Mouse (Mus musculus) liver, embryonic 12.5 days (tissue): Measurements from ENCODE around the gene Gm49378. TPM values are rescaled to one million over a fixed set of nuclear protein-coding genes. Genes with fewer than 3 reads are reported as not detected.

ENCODE experiments used
- ATAC-seq: fragments of 200-750 bp; cut with Nextera tagmentation; 2 replicates; pipeline ENCODE4 v1.8.0; 2017; ENCODE audit warnings: moderate number of reproducible peaks, mild to moderate bottlenecking, moderate library complexity
- H3K27ac ChIP-seq: fragments of 300-500 bp; sonication (generic); 2 replicates; pipeline ENCODE4 v1.5.1; 2016; ENCODE audit warnings: mild to moderate bottlenecking
- H3K27me3 ChIP-seq: fragments of 300-500 bp; sonication (generic); replicated peaks from 2 replicates; pipeline ENCODE4 v1.6.1; 2016; ENCODE audit warnings: mild to moderate bottlenecking, moderate library complexity
- H3K36me3 ChIP-seq: fragments of 300-500 bp; sonication (generic); 2 replicates; pipeline ENCODE4 v1.6.1; 2016; ENCODE audit warnings: mild to moderate bottlenecking, moderate library complexity
- H3K4me1 ChIP-seq: fragments of 300-500 bp; sonication (generic); 2 replicates; pipeline ENCODE4 v1.6.1; 2016
- H3K4me2 ChIP-seq: fragments of 300-500 bp; sonication (generic); 2 replicates; pipeline ENCODE4 v1.6.1; 2016; ENCODE audit warnings: mild to moderate bottlenecking, moderate library complexity
- H3K4me3 ChIP-seq: fragments of 300-500 bp; sonication (generic); 2 replicates; pipeline ENCODE4 v1.5.1; 2016; ENCODE audit warnings: mild to moderate bottlenecking, moderate library complexity
- H3K9ac ChIP-seq: fragments of 300-500 bp; sonication (generic); 2 replicates; pipeline ENCODE4 v1.6.1; 2016; ENCODE audit warnings: mild to moderate bottlenecking, moderate library complexity
- H3K9me3 ChIP-seq: fragments of 300-500 bp; sonication (generic); replicated peaks from 2 replicates; pipeline ENCODE4 v1.6.1; 2016; ENCODE audit warnings: mild to moderate bottlenecking, moderate library complexity
- WGBS: fragments of 180-500 bp; shearing (Covaris S2); methylation state at CpG from one replicate; pipeline ENCODE4 v1.1.7; 2016; ENCODE audit not compliant: insufficient replicate concordance; 5-methylcytosine and 5-hydroxymethylcytosine counted together
- polyA plus RNA-seq: library from polyadenylated mRNA; unstranded; fragments of >200 nt; fragmentation: Nextera tagmentation; extraction: Ambion mirVana; gene quantifications from 2 replicates; pipeline ENCODE4 v1.2.1, GENCODE M21; 2016

Gene Gm49378
- polyA plus RNA-seq, 1 experiment from 2014 or later: 1.8 TPM

GRCm38 (mm10) chr14:55651528-55651927 lies 13.8 kb upstream of the Gm49378 start:
- 77% methylated on average over 7 of the region's 7 CpGs for WGBS
- no peak overlapping the region for H3K27ac ChIP-seq
- H3K36me3 ChIP-seq: peaks cover 8% of the 10 kb centered on the region
- H3K4me2 ChIP-seq: no peak overlapping the region
- H3K27me3 ChIP-seq: no peaks in the 10 kb centered on the region; the same call in none of the 2 replicates
- peaks cover 2% of the 10 kb centered on the region for H3K4me1 ChIP-seq
- no peak overlapping the region for H3K9ac ChIP-seq
- no peaks in the 10 kb centered on the region for H3K9me3 ChIP-seq
- ATAC-seq: no peak
- no peak overlapping the region for H3K4me3 ChIP-seq

- H3K36me3 ChIP-seq: peaks cover 17% of the 10 kb centered on the region
- no peak within 1 kb of the TSS for H3K27ac ChIP-seq
- H3K9me3 ChIP-seq: no peaks in the 10 kb centered on the region
- no peaks in the 10 kb centered on the region; the same call in none of the 2 replicates for H3K27me3 ChIP-seq
- no peak for ATAC-seq
- WGBS: 76% methylated on average over 2 of the region's 2 CpGs
- H3K4me2 ChIP-seq: no peak within 1 kb of the TSS
- H3K9ac ChIP-seq: no peak within 1 kb of the TSS
- H3K4me3 ChIP-seq: no peak within 1 kb of the TSS
- peaks cover 17% of the 10 kb centered on the region for H3K4me1 ChIP-seq
Observed at GRCm38 (mm10) chr14:55649884-55650283, 12.2 kb upstream of the Gm49378 start, which contains the start of gene Tssk4. Gene Tssk4 (plus strand): TSS chr14:55650184.

- Histone ChIP-seq H3K27me3 (no peaks in the 10 kb centered on the region), H3K9me3 (no peaks in the 10 kb centered on the region), H3K4me3 (peak overlapping the region; percentile 94), H3K9ac (peak overlapping the region; percentile 89), H3K4me1 (peaks cover 42% of the 10 kb centered on the region), H3K4me2 (peak overlapping the region; percentile 94), H3K36me3 (peaks cover 42% of the 10 kb centered on the region), H3K27ac (peak overlapping the region; percentile 91)
- no peak for ATAC-seq
- WGBS: 22% methylated on average over 17 of the region's 17 CpGs
Observed at GRCm38 (mm10) chr14:55644261-55644888, 6.7 kb upstream of the Gm49378 start.

GRCm38 (mm10) chr14:55643060-55643907 lies 5.6 kb upstream of the Gm49378 start, which contains the start of gene Tm9sf1:
Gene Tm9sf1 (minus strand): TSS chr14:55643806.
- H3K4me3 ChIP-seq: peak within 1 kb of the TSS; percentile 94
- under 1% methylated on average over 89 of the region's 89 CpGs for WGBS

GRCm38 (mm10) chr14:55642679-55643059 lies 5.0 kb upstream of the Gm49378 start:
- peak overlapping the region; percentile 94 for H3K4me3 ChIP-seq
- peak; percentile 36; the same call in 1 of the 2 replicates for ATAC-seq
- H3K4me1 ChIP-seq: peaks cover 42% of the 10 kb centered on the region
- no peaks in the 10 kb centered on the region for H3K9me3 ChIP-seq
- no peaks in the 10 kb centered on the region for H3K27me3 ChIP-seq
- WGBS: 17% methylated on average over 8 of the region's 8 CpGs
- peaks cover 59% of the 10 kb centered on the region for H3K36me3 ChIP-seq
- H3K9ac ChIP-seq: peak overlapping the region; percentile 89
- H3K27ac ChIP-seq: peak overlapping the region; percentile 91
- peak overlapping the region; percentile 94 for H3K4me2 ChIP-seq

More at GRCm38 (mm10) chr14:55643060-55643907, 5.6 kb upstream of the Gm49378 start, which contains the start of gene Tm9sf1:
- Histone ChIP-seq H3K9me3 (no peaks in the 10 kb centered on the region), H3K36me3 (peaks cover 53% of the 10 kb centered on the region), H3K27ac (peak within 1 kb of the TSS; percentile 91), H3K4me1 (peaks cover 42% of the 10 kb centered on the region), H3K27me3 (no peaks in the 10 kb centered on the region), H3K4me2 (peak within 1 kb of the TSS; percentile 94), H3K9ac (peak within 1 kb of the TSS; percentile 89)
- ATAC-seq: peak; percentile 87

- H3K27ac ChIP-seq: no peak overlapping the region
- H3K36me3 ChIP-seq: peaks cover 62% of the 10 kb centered on the region
- H3K9me3 ChIP-seq: no peaks in the 10 kb centered on the region
- H3K27me3 ChIP-seq: no peaks in the 10 kb centered on the region
- no peak overlapping the region for H3K4me3 ChIP-seq
- peaks cover 40% of the 10 kb centered on the region for H3K4me1 ChIP-seq
- no peak for ATAC-seq
- 90% methylated on average over 13 of the region's 13 CpGs for WGBS
- peak overlapping the region; percentile 6 for H3K4me2 ChIP-seq
- no peak overlapping the region for H3K9ac ChIP-seq
Observed at GRCm38 (mm10) chr14:55641291-55641690, 3.6 kb upstream of the Gm49378 start.

GRCm38 (mm10) chr14:55640816-55641215 lies 3.1 kb upstream of the Gm49378 start:
- Histone ChIP-seq H3K4me3 (no peak overlapping the region), H3K36me3 (peaks cover 61% of the 10 kb centered on the region), H3K27ac (no peak overlapping the region), H3K27me3 (no peaks in the 10 kb centered on the region), H3K4me1 (peaks cover 40% of the 10 kb centered on the region), H3K9me3 (no peaks in the 10 kb centered on the region), H3K9ac (no peak overlapping the region), H3K4me2 (peak overlapping the region; percentile 6; the same call in 1 of the 2 replicates)
- no peak for ATAC-seq
- 96% methylated on average over 14 of the region's 14 CpGs for WGBS

GRCm38 (mm10) chr14:55635523-55636007 lies 2.1 kb downstream of the Gm49378 start, which contains the start of gene Ipo4:
Gene Ipo4 (minus strand): TSS chr14:55635957.
- Histone ChIP-seq H3K9ac (peak within 1 kb of the TSS; percentile 67), H3K27me3 (no peaks in the 10 kb centered on the region), H3K4me1 (peaks cover 27% of the 10 kb centered on the region), H3K36me3 (peaks cover 86% of the 10 kb centered on the region), H3K4me3 (peak within 1 kb of the TSS; percentile 69), H3K4me2 (peak within 1 kb of the TSS; percentile 97), H3K27ac (peak within 1 kb of the TSS; percentile 66), H3K9me3 (no peaks in the 10 kb centered on the region)
- WGBS: 1% methylated on average over 33 of the region's 33 CpGs
- ATAC-seq: peak; percentile 81

GRCm38 (mm10) chr14:55634874-55635522 lies 2.7 kb downstream of the Gm49378 start:
- 3% methylated on average over 23 of the region's 23 CpGs for WGBS
- H3K4me3 ChIP-seq: peak overlapping the region; percentile 69
- ATAC-seq: peak; percentile 27; the same call in 1 of the 2 replicates
- H3K4me2 ChIP-seq: peak overlapping the region; percentile 97
- peaks cover 86% of the 10 kb centered on the region for H3K36me3 ChIP-seq
- no peaks in the 10 kb centered on the region for H3K9me3 ChIP-seq
- H3K4me1 ChIP-seq: peaks cover 30% of the 10 kb centered on the region
- peak overlapping the region; percentile 66; the same call in 1 of the 2 replicates for H3K27ac ChIP-seq
- peak overlapping the region; percentile 67 for H3K9ac ChIP-seq
- no peaks in the 10 kb centered on the region for H3K27me3 ChIP-seq

GRCm38 (mm10) chr14:55629312-55629711 lies 8.4 kb downstream of the Gm49378 start:
- Histone ChIP-seq H3K4me2 (no peak overlapping the region), H3K4me3 (no peak overlapping the region), H3K36me3 (peaks cover 100% of the 10 kb centered on the region), H3K4me1 (peaks cover 30% of the 10 kb centered on the region), H3K27ac (no peak overlapping the region), H3K27me3 (no peaks in the 10 kb centered on the region), H3K9me3 (no peaks in the 10 kb centered on the region), H3K9ac (no peak overlapping the region)
- ATAC-seq: no peak
- WGBS: 39% methylated on average over 5 of the region's 5 CpGs

- H3K36me3 ChIP-seq: peaks cover 97% of the 10 kb centered on the region
- H3K4me2 ChIP-seq: no peak overlapping the region
- H3K4me1 ChIP-seq: peaks cover 25% of the 10 kb centered on the region
- H3K4me3 ChIP-seq: no peak overlapping the region
- ATAC-seq: peak; percentile 40; the same call in 1 of the 2 replicates
- no peaks in the 10 kb centered on the region for H3K27me3 ChIP-seq
- no peak overlapping the region for H3K27ac ChIP-seq
- WGBS: 78% methylated on average over 27 of the region's 27 CpGs
- H3K9ac ChIP-seq: no peak overlapping the region
- no peaks in the 10 kb centered on the region for H3K9me3 ChIP-seq
Observed at GRCm38 (mm10) chr14:55628077-55628827, 9.4 kb downstream of the Gm49378 start.
